Mouse (Mus musculus): Measurements from ENCODE around the gene Mapt. TPM values are rescaled to one million over a fixed set of nuclear protein-coding genes. Genes with fewer than 3 reads are reported as not detected.

Gene Mapt
- total and polyA plus RNA-seq, 3 experiments, result 0.21 to 1.7 (median 0.64) TPM

DNA sequence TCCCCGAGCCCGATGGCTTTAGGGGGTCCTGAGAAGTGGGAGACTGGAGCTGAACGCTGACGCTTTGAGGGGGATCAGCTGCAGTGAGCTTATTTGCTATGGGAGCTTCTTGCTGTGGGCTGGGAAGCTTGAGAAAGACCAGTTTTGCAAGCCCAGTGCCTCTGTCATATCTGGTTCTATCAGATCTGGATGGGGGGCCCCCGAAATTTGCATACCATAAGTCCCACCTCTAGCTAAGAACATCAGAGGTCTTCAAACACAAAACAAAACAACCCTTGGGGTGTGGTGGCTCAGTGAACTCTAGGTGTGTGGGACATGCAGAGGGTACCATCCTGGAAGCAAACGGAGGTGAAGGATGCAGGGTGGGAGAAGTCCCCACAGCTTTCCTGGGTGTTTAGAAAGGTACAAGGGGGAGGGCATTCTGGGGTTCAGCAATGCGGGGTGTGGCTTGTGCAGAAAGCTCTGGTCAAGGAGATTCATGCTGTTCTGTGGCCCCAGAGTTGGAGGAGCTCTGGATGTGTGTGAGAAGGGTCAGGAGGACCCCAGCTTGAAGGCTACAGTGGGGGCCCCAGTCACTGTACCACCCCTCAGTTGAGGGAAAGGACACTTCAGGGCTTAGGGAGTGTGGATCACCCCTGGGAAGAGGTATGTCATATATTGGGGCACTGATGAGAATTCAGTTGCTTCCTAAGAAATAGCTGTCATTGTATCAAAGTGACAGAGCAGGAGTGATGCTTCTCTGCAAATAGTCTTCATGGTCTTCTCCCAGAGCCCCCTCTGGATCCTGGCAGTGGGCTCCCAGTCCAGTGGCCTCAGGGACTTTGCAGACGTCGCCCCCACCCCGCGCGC is 78.4 kb downstream of the Mapt start:
- Histone ChIP-seq H3K36me3 (replicated peaks in 1 of 2; ENCODE audit: control insufficient read depth in 1 of 2, insufficient read depth in 1 of 2, low read length in 1 of 2) (no peaks in the 10 kb centered on the region), H3K27me3 (replicated peaks) (no peaks in the 10 kb centered on the region), H3K79me2 (replicated peaks; ENCODE audit: control insufficient read depth, extremely low read depth, insufficient read depth, poor library complexity, severe bottlenecking) (no peaks in the 10 kb centered on the region), H3K4me1 (ENCODE audit: control insufficient read depth in 1 of 2, insufficient read depth in 2 of 2) (peaks cover 2 to 12% of the 10 kb centered on the region in 2 experiments; a peak in 2 of 4 replicates), H3K4me3 (replicated peaks in 1 of 3; ENCODE audit: low read depth in 2 of 3, low read length in 2 of 3, poor library complexity in 1 of 3) (no peak overlapping the region), H3K9ac (ENCODE audit: insufficient read depth, low read depth) (no peak overlapping the region), H3K4me2 (ENCODE audit: insufficient read depth, low read depth, poor library complexity, severe bottlenecking) (peak overlapping the region; percentile 27; the same call in 1 of the 2 replicates), H3K27ac (ENCODE audit: insufficient read depth, low read depth) (no peak overlapping the region), H3K9me3 (replicated peaks; ENCODE audit: low read length) (no peaks in the 10 kb centered on the region)
- dilution Hi-C loops (cut with MboI; ENCODE audit: extremely low pct_ligation_motif_present, extremely low pct_unique_long_range_greater_than_20kb, low sequenced_read_pairs), result no loop called here
- no peak for DNase-seq (ENCODE audit: extremely low read depth)
- in situ Hi-C loops (cut with MboI; ENCODE audit: low pct_ligation_motif_present, low pct_unique_long_range_greater_than_20kb, low sequenced_read_pairs), result loop anchor here (10.0 kb wide), 1 partner anchor 155 kb away; the partner anchor contains the start of gene Kansl1
- TF ChIP-seq ZC3H11A (IDR thresholded peaks at IDR 0.05; ENCODE audit: low read depth, low read length) (no peak), USF2 (conservative IDR thresholded peaks at IDR 0.05; ENCODE audit: low read depth, low read length) (no peak), MAFK (IDR thresholded peaks at IDR 0.05; ENCODE audit: insufficient replicate concordance, low read length) (no peak), CHD1 (IDR thresholded peaks at IDR 0.05; ENCODE audit: low read depth, low read length) (no peak), JUND (conservative IDR thresholded peaks at IDR 0.05; ENCODE audit: low read depth, low read length) (no peak)

DNA sequence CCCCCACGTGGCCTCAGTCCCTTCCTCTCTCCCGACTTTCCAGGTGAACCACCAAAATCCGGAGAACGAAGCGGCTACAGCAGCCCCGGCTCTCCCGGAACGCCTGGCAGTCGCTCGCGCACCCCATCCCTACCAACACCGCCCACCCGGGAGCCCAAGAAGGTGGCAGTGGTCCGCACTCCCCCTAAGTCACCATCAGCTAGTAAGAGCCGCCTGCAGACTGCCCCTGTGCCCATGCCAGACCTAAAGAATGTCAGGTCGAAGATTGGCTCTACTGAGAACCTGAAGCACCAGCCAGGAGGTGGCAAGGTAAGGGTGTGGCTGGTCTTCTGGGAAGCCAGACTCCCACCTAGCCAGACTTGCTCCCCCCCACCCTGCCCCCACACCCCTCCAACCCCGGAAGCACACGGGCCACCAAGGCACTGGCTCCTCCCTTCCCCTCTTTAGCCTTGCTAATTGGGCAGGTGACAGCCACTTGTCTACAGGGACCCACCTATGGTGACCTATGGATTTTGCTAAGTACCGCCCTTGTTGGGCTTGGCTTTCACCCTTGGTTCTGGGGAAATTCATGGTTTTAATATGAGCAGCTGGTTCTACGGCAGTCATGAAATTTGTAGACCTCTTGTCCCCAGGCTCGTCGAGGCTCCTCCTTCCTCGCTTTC is 79.2 kb downstream of the Mapt start:
- in situ Hi-C loops (cut with MboI; ENCODE audit: low pct_ligation_motif_present, low pct_unique_long_range_greater_than_20kb, low sequenced_read_pairs), result no loop called here
- Histone ChIP-seq H3K36me3 (replicated peaks in 1 of 2; ENCODE audit: control insufficient read depth in 1 of 2, insufficient read depth in 1 of 2, low read length in 1 of 2) (no peaks in the 10 kb centered on the region), H3K9me3 (replicated peaks; ENCODE audit: low read length) (no peaks in the 10 kb centered on the region), H3K27me3 (replicated peaks) (no peaks in the 10 kb centered on the region), H3K4me2 (ENCODE audit: insufficient read depth, low read depth, poor library complexity, severe bottlenecking) (peak overlapping the region; percentile 27; the same call in 1 of the 2 replicates), H3K79me2 (replicated peaks; ENCODE audit: control insufficient read depth, extremely low read depth, insufficient read depth, poor library complexity, severe bottlenecking) (no peaks in the 10 kb centered on the region), H3K9ac (ENCODE audit: insufficient read depth, low read depth) (no peak overlapping the region), H3K4me1 (ENCODE audit: control insufficient read depth in 1 of 2, insufficient read depth in 2 of 2) (peaks cover 0 to 12% of the 10 kb centered on the region in 2 experiments; a peak in 2 of 4 replicates), H3K27ac (ENCODE audit: insufficient read depth, low read depth) (no peak overlapping the region), H3K4me3 (replicated peaks in 1 of 3; ENCODE audit: low read depth in 2 of 3, low read length in 2 of 3, poor library complexity in 1 of 3) (no peak overlapping the region)
- no peak for TF ChIP-seq UBTF (IDR thresholded peaks at IDR 0.05; ENCODE audit: low read depth, low read length)
- TF ChIP-seq RAD21 (IDR thresholded peaks at IDR 0.05; ENCODE audit: low read depth, low read length), result no peak
- no peak for TF ChIP-seq MXI1 (IDR thresholded peaks at IDR 0.05; ENCODE audit: low read depth, low read length)
- TF ChIP-seq PAX5 (IDR thresholded peaks at IDR 0.05; ENCODE audit: low read length), result no peak
- no peak for TF ChIP-seq EP300 (IDR thresholded peaks at IDR 0.05; ENCODE audit: low read length)
- no peak for TF ChIP-seq POLR2AphosphoS2 (IDR thresholded peaks at IDR 0.05; ENCODE audit: low read depth, low read length)
- no peak for TF ChIP-seq JUN (IDR thresholded peaks at IDR 0.05; ENCODE audit: insufficient read depth, low read depth, low read length)
- TF ChIP-seq SMC3 (IDR thresholded peaks at IDR 0.05; ENCODE audit: low read depth, low read length), result no peak
- no peak for TF ChIP-seq ZNF384 (IDR thresholded peaks at IDR 0.05; ENCODE audit: low read depth, low read length)
- TF ChIP-seq SIN3A (IDR thresholded peaks at IDR 0.05; ENCODE audit: low read length), result no peak
- TF ChIP-seq MEF2A (IDR thresholded peaks at IDR 0.05; ENCODE audit: borderline replicate concordance, low read depth, low read length), result no peak
- no peak for TF ChIP-seq NRF1 (IDR thresholded peaks at IDR 0.05; ENCODE audit: low read depth, low read length)
- no peak for TF ChIP-seq USF2 (conservative IDR thresholded peaks at IDR 0.05; ENCODE audit: low read depth, low read length)
- no peak for TF ChIP-seq MAFK (IDR thresholded peaks at IDR 0.05; ENCODE audit: insufficient replicate concordance, low read length)
- no peak for TF ChIP-seq ELF1 (IDR thresholded peaks at IDR 0.05; ENCODE audit: low read depth, low read length)
- TF ChIP-seq ZMIZ1 (IDR thresholded peaks at IDR 0.05; ENCODE audit: low read depth, low read length), result no peak
- no peak for TF ChIP-seq MYC (IDR thresholded peaks at IDR 0.05; ENCODE audit: low read depth, low read length)
- TF ChIP-seq POLR2A (IDR thresholded peaks at IDR 0.05; ENCODE audit: low read depth, low read length), result no peak
- no peak for TF ChIP-seq BHLHE40 (IDR thresholded peaks at IDR 0.05; ENCODE audit: low read depth, low read length)
- TF ChIP-seq MAX (IDR thresholded peaks at IDR 0.05; ENCODE audit: low read length), result no peak
- dilution Hi-C loops (cut with MboI; ENCODE audit: extremely low pct_ligation_motif_present, extremely low pct_unique_long_range_greater_than_20kb, low sequenced_read_pairs), result no loop called here
- DNase-seq (ENCODE audit: extremely low read depth), result no peak

All from CH12.LX (cell line).